Mouse (Mus musculus) liver, embryonic 16.5 days (tissue): ENCODE measurements around the gene Erp27. TPM values are rescaled to one million over a fixed set of nuclear protein-coding genes. Genes with fewer than 3 reads are reported as not detected.

Experiments used
- ATAC-seq: fragments of 200-750 bp; cut with Nextera tagmentation; 2 replicates; pipeline ENCODE4 v1.8.0; 2017; ENCODE audit warnings: low read depth, mild to moderate bottlenecking, moderate number of reproducible peaks, moderate library complexity
- H3K27ac ChIP-seq: fragments of 300-500 bp; sonication (generic); 2 replicates; pipeline ENCODE4 v1.5.1; 2014; ENCODE audit warnings: mild to moderate bottlenecking, low read length
- H3K27me3 ChIP-seq: fragments of 300-500 bp; sonication (generic); 2 replicates; pipeline ENCODE4 v1.6.1; 2014; ENCODE audit warnings: low read depth, low read length, mixed read lengths; ENCODE audit not compliant: control insufficient read depth, insufficient read depth
- H3K36me3 ChIP-seq: fragments of 300-500 bp; sonication (generic); 2 replicates; pipeline ENCODE4 v1.6.1; 2014; ENCODE audit warnings: mild to moderate bottlenecking; ENCODE audit not compliant: control insufficient read depth, insufficient read depth
- H3K4me1 ChIP-seq: fragments of 300-500 bp; sonication (generic); 2 replicates; pipeline ENCODE4 v1.6.1; 2014; ENCODE audit warnings: low read depth, low read length, mixed read lengths; ENCODE audit not compliant: control insufficient read depth
- H3K4me2 ChIP-seq: fragments of 300-500 bp; sonication (generic); 2 replicates; pipeline ENCODE4 v1.6.1; 2014; ENCODE audit warnings: low read depth, low read length, mixed read lengths
- H3K4me3 ChIP-seq: fragments of 300-500 bp; sonication (generic); 2 replicates; pipeline ENCODE4 v1.5.1; 2014; ENCODE audit warnings: low read depth, mild to moderate bottlenecking, low read length
- H3K9ac ChIP-seq: fragments of 300-500 bp; sonication (generic); 2 replicates; pipeline ENCODE4 v1.6.1; 2014; ENCODE audit warnings: low read depth, low read length
- H3K9me3 ChIP-seq: fragments of 300-500 bp; sonication (generic); replicated peaks from 2 replicates; pipeline ENCODE4 v1.6.1; 2016; ENCODE audit warnings: low read length; ENCODE audit not compliant: control insufficient read depth
- WGBS: fragments of 180-500 bp; shearing (Covaris S2); extraction: QIAGEN DNeasy Blood & Tissue Kit; methylation state at CpG from one replicate; pipeline ENCODE4 v1.1.7; 2014; ENCODE audit not compliant: insufficient replicate concordance; 5-methylcytosine and 5-hydroxymethylcytosine counted together
- polyA plus RNA-seq: library from polyadenylated mRNA; unstranded; fragments of >200 nt; fragmentation: Nextera tagmentation; extraction: Ambion mirVana; gene quantifications from 2 replicates; pipeline ENCODE4 v1.2.1, GENCODE M21; 2015

The Erp27 gene
- polyA plus RNA-seq, 1 experiment from 2014 or later = 0.71 TPM

GRCm38 (mm10) chr6:136954715-136955114, 32.7 kb upstream of the Erp27 start:
- WGBS = 62% methylated on average over 8 of the region's 8 CpGs
- peak; percentile 63 for ATAC-seq
- Histone ChIP-seq H3K27ac (no peak overlapping the region), H3K4me3 (no peak overlapping the region), H3K4me1 (no peaks in the 10 kb centered on the region), H3K9me3 (no peaks in the 10 kb centered on the region), H3K4me2 (no peak overlapping the region), H3K27me3 (no peaks in the 10 kb centered on the region), H3K9ac (no peak overlapping the region), H3K36me3 (no peaks in the 10 kb centered on the region)

GRCm38 (mm10) chr6:136954192-136954591, 32.2 kb upstream of the Erp27 start:
- no peak overlapping the region for H3K27ac ChIP-seq
- H3K9me3 ChIP-seq = no peaks in the 10 kb centered on the region
- H3K27me3 ChIP-seq = no peaks in the 10 kb centered on the region
- WGBS = 51% methylated on average over 6 of the region's 6 CpGs
- no peaks in the 10 kb centered on the region for H3K4me1 ChIP-seq
- no peak overlapping the region for H3K9ac ChIP-seq
- H3K4me2 ChIP-seq = no peak overlapping the region
- no peaks in the 10 kb centered on the region for H3K36me3 ChIP-seq
- no peak overlapping the region for H3K4me3 ChIP-seq
- no peak for ATAC-seq

- no peaks in the 10 kb centered on the region for H3K9me3 ChIP-seq
- H3K36me3 ChIP-seq = no peaks in the 10 kb centered on the region
- WGBS = 65% methylated on average over 9 of the region's 9 CpGs
- no peak overlapping the region for H3K4me3 ChIP-seq
- no peaks in the 10 kb centered on the region for H3K27me3 ChIP-seq
- no peak overlapping the region for H3K27ac ChIP-seq
- no peaks in the 10 kb centered on the region for H3K4me1 ChIP-seq
- no peak overlapping the region for H3K9ac ChIP-seq
- H3K4me2 ChIP-seq = no peak overlapping the region
- no peak; the same call in 1 of the 2 replicates for ATAC-seq
Measured at GRCm38 (mm10) chr6:136952930-136953329, 30.9 kb upstream of the Erp27 start.

GRCm38 (mm10) chr6:136950171-136950570, 28.2 kb upstream of the Erp27 start:
- no peaks in the 10 kb centered on the region for H3K9me3 ChIP-seq
- no peaks in the 10 kb centered on the region for H3K36me3 ChIP-seq
- ATAC-seq = no peak
- 61% methylated on average over 2 of the region's 2 CpGs for WGBS
- H3K9ac ChIP-seq = no peak overlapping the region
- no peaks in the 10 kb centered on the region for H3K27me3 ChIP-seq
- H3K4me1 ChIP-seq = no peaks in the 10 kb centered on the region
- no peak overlapping the region for H3K4me2 ChIP-seq
- H3K4me3 ChIP-seq = no peak overlapping the region
- no peak overlapping the region for H3K27ac ChIP-seq

- Histone ChIP-seq H3K9me3 (no peaks in the 10 kb centered on the region), H3K4me2 (no peak overlapping the region), H3K27me3 (no peaks in the 10 kb centered on the region), H3K9ac (no peak overlapping the region), H3K36me3 (no peaks in the 10 kb centered on the region), H3K4me3 (no peak overlapping the region), H3K27ac (no peak overlapping the region), H3K4me1 (peaks cover 9% of the 10 kb centered on the region)
- no peak for ATAC-seq
- 54% methylated on average over 4 of the region's 4 CpGs for WGBS
Measured at GRCm38 (mm10) chr6:136947716-136948115, 25.7 kb upstream of the Erp27 start.

GRCm38 (mm10) chr6:136946943-136947342, 25.0 kb upstream of the Erp27 start:
- peak; percentile 26; the same call in 1 of the 2 replicates for ATAC-seq
- Histone ChIP-seq H3K4me3 (no peak overlapping the region), H3K9ac (no peak overlapping the region), H3K27me3 (no peaks in the 10 kb centered on the region), H3K9me3 (no peaks in the 10 kb centered on the region), H3K36me3 (no peaks in the 10 kb centered on the region), H3K27ac (no peak overlapping the region), H3K4me1 (peaks cover 10% of the 10 kb centered on the region), H3K4me2 (no peak overlapping the region)
- 55% methylated on average over 9 of the region's 9 CpGs for WGBS

- Histone ChIP-seq H3K9ac (no peak overlapping the region), H3K27me3 (no peaks in the 10 kb centered on the region), H3K36me3 (no peaks in the 10 kb centered on the region), H3K27ac (no peak overlapping the region), H3K4me3 (no peak overlapping the region), H3K4me1 (peaks cover 10% of the 10 kb centered on the region), H3K9me3 (no peaks in the 10 kb centered on the region), H3K4me2 (no peak overlapping the region)
- no peak for ATAC-seq
- 36% methylated on average over 5 of the region's 5 CpGs for WGBS
Measured at GRCm38 (mm10) chr6:136946241-136946640, 24.3 kb upstream of the Erp27 start.

GRCm38 (mm10) chr6:136944511-136944910, 22.5 kb upstream of the Erp27 start:
- Histone ChIP-seq H3K27me3 (no peaks in the 10 kb centered on the region), H3K36me3 (no peaks in the 10 kb centered on the region), H3K27ac (no peak overlapping the region), H3K4me1 (peaks cover 13% of the 10 kb centered on the region), H3K9me3 (no peaks in the 10 kb centered on the region), H3K4me3 (no peak overlapping the region), H3K9ac (no peak overlapping the region), H3K4me2 (no peak overlapping the region)
- ATAC-seq = no peak
- 19% methylated on average over 8 of the region's 8 CpGs for WGBS

- no peak overlapping the region for H3K4me3 ChIP-seq
- ATAC-seq = peak; percentile 30; the same call in 1 of the 2 replicates
- no peaks in the 10 kb centered on the region for H3K27me3 ChIP-seq
- no peaks in the 10 kb centered on the region for H3K36me3 ChIP-seq
- H3K9ac ChIP-seq = no peak overlapping the region
- no peak overlapping the region for H3K4me2 ChIP-seq
- peaks cover 18% of the 10 kb centered on the region for H3K4me1 ChIP-seq
- H3K27ac ChIP-seq = no peak overlapping the region
- H3K9me3 ChIP-seq = no peaks in the 10 kb centered on the region
Measured at GRCm38 (mm10) chr6:136943392-136943791, 21.4 kb upstream of the Erp27 start.
